Mouse (Mus musculus): ENCODE measurements around the gene Clca3b.

DNA sequence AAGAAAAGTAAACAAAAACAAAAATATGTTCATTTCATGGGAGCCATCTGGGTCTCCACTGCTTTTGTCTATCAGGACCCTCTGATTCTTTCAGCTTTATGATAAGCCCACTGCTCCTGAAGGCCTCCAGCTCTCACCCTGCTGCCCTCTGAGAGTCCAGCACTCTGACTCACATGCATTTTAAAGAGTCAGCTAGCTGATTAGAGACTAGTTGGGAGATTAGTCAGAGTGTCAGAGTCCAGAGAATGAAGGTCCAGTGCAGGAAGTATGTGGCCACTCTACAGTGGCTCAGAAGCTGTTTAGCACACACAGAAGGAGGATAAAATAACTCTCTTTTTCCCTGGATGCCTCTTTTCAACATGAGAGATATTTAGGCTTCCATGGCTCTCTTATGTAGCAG is 37.8 kb upstream of the Clca3b start:
- no peak for TF ChIP-seq CTCF (IDR thresholded peaks at IDR 0.05; ENCODE audit: extremely low read depth, insufficient read depth, insufficient read length, insufficient replicate concordance)
- TF ChIP-seq POLR2A (IDR thresholded peaks at IDR 0.05; ENCODE audit: low read depth, low read length), result no peak

Measured in spleen, adult 2 months (tissue).